Mouse (Mus musculus) heart, embryonic 14.5 days (tissue): ENCODE data around the gene Pla2g2d. TPM values are rescaled to one million over a fixed set of nuclear protein-coding genes. Genes with fewer than 3 reads are reported as not detected.

ENCODE experiments used
- ATAC-seq: fragments of 200-750 bp; cut with Nextera tagmentation; 2 replicates; pipeline ENCODE4 v1.8.0; 2017; ENCODE audit warnings: low read depth, moderate TSS enrichment; ENCODE audit not compliant: insufficient number of reproducible peaks, insufficient read depth, low FRiP score
- H3K27ac ChIP-seq, 2 experiments: fragments of 200-500 bp in 1 of 2; fragments of 300-500 bp in 1 of 2; sonication (generic) in 1 of 2; replicated peaks in 1 of 2; 2 replicates each; pipeline ENCODE4 v1.5.1; 2012 to 2014; ENCODE audit warnings: low read depth in 2 of 2, low read length in 2 of 2, control low read depth in 1 of 2, mild to moderate bottlenecking in 1 of 2, mixed read lengths in 1 of 2; ENCODE audit not compliant: control insufficient read depth in 1 of 2, insufficient read depth in 1 of 2
- H3K27me3 ChIP-seq: fragments of 300-500 bp; sonication (generic); 2 replicates; pipeline ENCODE4 v1.6.1; 2014; ENCODE audit warnings: mild to moderate bottlenecking, low read length, control low read depth; ENCODE audit not compliant: control insufficient read depth, insufficient read depth
- H3K36me3 ChIP-seq: fragments of 300-500 bp; sonication (generic); 2 replicates; pipeline ENCODE4 v1.6.1; 2014; ENCODE audit warnings: mild to moderate bottlenecking, control low read depth, low read length, mixed read lengths; ENCODE audit not compliant: control insufficient read depth, insufficient read depth
- H3K4me1 ChIP-seq, 2 experiments: fragments of 200-500 bp in 1 of 2; fragments of 300-500 bp in 1 of 2; sonication (generic) in 1 of 2; 2 replicates each; pipeline ENCODE4 v1.6.1; 2012 to 2014; ENCODE audit warnings: low read length in 2 of 2, control low read depth in 1 of 2, mixed read lengths in 1 of 2; ENCODE audit not compliant: control insufficient read depth in 2 of 2, insufficient read depth in 2 of 2
- H3K4me2 ChIP-seq: fragments of 300-500 bp; sonication (generic); 2 replicates; pipeline ENCODE4 v1.6.1; 2014; ENCODE audit warnings: mild to moderate bottlenecking, low read length
- H3K4me3 ChIP-seq, 2 experiments: fragments of 200-500 bp in 1 of 2; fragments of 300-500 bp in 1 of 2; sonication (generic) in 1 of 2; 2 replicates each; pipeline ENCODE4 v1.5.1; 2012 to 2014; ENCODE audit warnings: low read length in 2 of 2, mild to moderate bottlenecking in 2 of 2, control low read depth in 1 of 2, low read depth in 1 of 2, moderate library complexity in 1 of 2; ENCODE audit not compliant: control insufficient read depth in 1 of 2, insufficient read depth in 1 of 2
- H3K9ac ChIP-seq: fragments of 300-500 bp; sonication (generic); 2 replicates; pipeline ENCODE4 v1.6.1; 2014; ENCODE audit warnings: mild to moderate bottlenecking, low read length
- H3K9me3 ChIP-seq: fragments of 300-500 bp; sonication (generic); 2 replicates; pipeline ENCODE4 v1.6.1; 2016; ENCODE audit warnings: low read length, control low read depth; ENCODE audit not compliant: control insufficient read depth
- WGBS: fragments of 180-500 bp; shearing (Covaris S2); extraction: QIAGEN DNeasy Blood & Tissue Kit; methylation state at CpG from one replicate; pipeline ENCODE4 v1.1.7; 2014; 5-methylcytosine and 5-hydroxymethylcytosine counted together
- polyA plus RNA-seq: library from polyadenylated mRNA; unstranded; fragments of >200 nt; fragmentation: Nextera tagmentation; extraction: Ambion mirVana; gene quantifications from 2 replicates; pipeline ENCODE4 v1.2.1, GENCODE M21; 2014

The Pla2g2d gene
- polyA plus RNA-seq, 1 experiment from 2014 or later, result not detected

DNA sequence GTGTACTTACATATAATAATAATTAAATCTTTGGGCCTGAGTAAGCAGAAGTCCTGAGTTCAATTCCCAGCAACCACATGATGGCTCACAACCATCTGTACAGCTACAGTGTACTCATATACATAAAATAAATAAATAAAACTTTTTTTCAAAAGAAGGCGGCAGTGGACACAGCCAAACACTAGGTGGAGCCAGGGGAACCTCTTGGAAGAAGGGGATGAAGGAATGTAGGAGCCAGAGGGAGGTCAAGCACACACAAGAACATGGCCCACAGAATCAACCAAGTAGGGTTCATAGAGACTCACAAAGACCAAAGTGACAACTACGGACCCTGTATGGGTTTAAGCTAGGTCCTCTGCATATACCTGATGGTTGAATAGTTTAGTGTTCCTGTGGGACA, 49.1 kb downstream of the Pla2g2d start:
- H3K27ac ChIP-seq, result no peak overlapping the region
- no peak overlapping the region for H3K4me3 ChIP-seq
- no peak overlapping the region for H3K9ac ChIP-seq
- H3K4me2 ChIP-seq, result no peak overlapping the region
- H3K4me1 ChIP-seq, result peaks cover 4 to 8% of the 10 kb centered on the region in 2 experiments
- no peak for ATAC-seq
- peaks cover 15% of the 10 kb centered on the region for H3K9me3 ChIP-seq
- no peaks in the 10 kb centered on the region for H3K36me3 ChIP-seq
- H3K27me3 ChIP-seq, result peaks cover 34% of the 10 kb centered on the region
- WGBS, result 83% methylated on average over 2 of the region's 2 CpGs

DNA sequence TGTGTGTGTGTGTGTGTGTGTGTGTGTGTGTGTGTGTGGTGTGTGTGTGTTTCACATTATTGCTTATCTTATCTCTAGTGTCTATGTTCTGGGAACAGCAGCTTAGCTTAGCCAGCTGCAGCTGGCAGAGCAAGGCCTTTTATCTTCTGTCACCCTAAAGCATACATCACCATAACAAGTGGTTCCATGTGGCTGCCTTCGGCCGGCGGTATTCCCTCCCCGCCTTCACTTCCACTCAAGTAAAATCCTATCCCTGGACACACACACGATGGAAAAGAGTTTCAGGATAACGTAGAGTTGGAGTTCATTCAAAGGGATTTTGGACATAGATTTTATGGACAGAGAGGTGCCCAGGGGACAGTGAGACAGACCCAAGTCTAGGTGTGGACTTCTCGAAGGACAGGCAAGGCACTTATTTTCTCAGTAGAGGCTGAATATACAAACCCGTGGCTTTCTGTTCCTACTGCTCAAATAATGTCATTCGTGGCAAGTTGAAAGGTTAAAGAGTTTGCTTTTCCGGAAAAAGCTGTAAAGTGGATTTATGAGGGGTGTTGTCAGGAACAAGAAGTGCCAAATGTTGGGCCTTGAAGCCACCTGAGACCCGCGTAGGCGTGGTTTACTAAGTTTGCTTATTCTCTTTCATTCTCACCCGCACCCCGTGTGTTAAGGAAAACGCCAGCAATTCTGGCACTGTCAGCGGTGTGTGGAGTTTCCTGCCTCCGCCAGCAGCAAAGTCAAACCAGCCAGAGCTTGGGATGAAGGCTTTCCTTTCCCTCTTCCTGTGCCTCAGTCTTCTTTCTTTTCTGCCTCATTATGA, 50.4 kb downstream of the Pla2g2d start:
- WGBS, result 34% methylated on average over 18 of the region's 18 CpGs
- Histone ChIP-seq H3K4me1 (peaks cover 4 to 8% of the 10 kb centered on the region in 2 experiments), H3K36me3 (no peaks in the 10 kb centered on the region), H3K4me3 (no peak overlapping the region), H3K9me3 (peaks cover 15% of the 10 kb centered on the region), H3K27ac (peak overlapping the region in 1 of 2 experiments; percentile 19; a peak in 1 of 4 replicates), H3K27me3 (peaks cover 30% of the 10 kb centered on the region), H3K9ac (no peak overlapping the region), H3K4me2 (peak overlapping the region; percentile 18; the same call in 1 of the 2 replicates)
- no peak for ATAC-seq

- peaks cover 4 to 8% of the 10 kb centered on the region in 2 experiments for H3K4me1 ChIP-seq
- no peak overlapping the region for H3K4me3 ChIP-seq
- H3K27ac ChIP-seq, result no peak overlapping the region
- peaks cover 30% of the 10 kb centered on the region for H3K27me3 ChIP-seq
- H3K9me3 ChIP-seq, result peaks cover 15% of the 10 kb centered on the region
- no peak overlapping the region for H3K9ac ChIP-seq
- 45% methylated on average over 11 of the region's 11 CpGs for WGBS
- H3K36me3 ChIP-seq, result no peaks in the 10 kb centered on the region
- ATAC-seq, result no peak
- H3K4me2 ChIP-seq, result no peak overlapping the region
Measured at GRCm38 (mm10) chr4:138827147-138827546, 51.6 kb downstream of the Pla2g2d start.

Other genes with a start within 250 kb of the Pla2g2d start
- not detected in 2 replicates for gene Vwa5b1, start 139.9 kb upstream of the Pla2g2d start, polyA plus RNA-seq
- gene Pla2g2c, start 50.9 kb upstream of the Pla2g2d start, polyA plus RNA-seq, result 0.27 and 0.28 TPM in 2 replicates
- gene Ubxn10, start 38.6 kb upstream of the Pla2g2d start, polyA plus RNA-seq, result 0.96 and 1.1 TPM in 2 replicates
- not detected in 2 replicates for gene Pla2g2f, start 18.1 kb upstream of the Pla2g2d start, polyA plus RNA-seq
- 2.5 and 3.2 TPM in 2 replicates for gene Pla2g5, start 87.7 kb downstream of the Pla2g2d start, polyA plus RNA-seq
- not detected in 2 replicates for gene Gm13030, start 98.2 kb downstream of the Pla2g2d start, polyA plus RNA-seq
- not detected in 2 replicates for gene Pla2g2e, start 102.2 kb downstream of the Pla2g2d start, polyA plus RNA-seq
- 2.6 and 3.2 TPM in 2 replicates for gene Otud3, start 138.2 kb downstream of the Pla2g2d start, polyA plus RNA-seq
- gene Rnf186, start 191.4 kb downstream of the Pla2g2d start, polyA plus RNA-seq, result not detected in 2 replicates
- gene Tmco4, start 197.2 kb downstream of the Pla2g2d start, polyA plus RNA-seq, result 4.8 and 5.7 TPM in 2 replicates